Mouse (Mus musculus): ENCODE results near the gene Brat1.
"Not testable (repeated sequence)": the region's sequence is repeated elsewhere in the genome, so short reads cannot be mapped to it uniquely, and the experiment has no call there.

Gene Brat1

DNA sequence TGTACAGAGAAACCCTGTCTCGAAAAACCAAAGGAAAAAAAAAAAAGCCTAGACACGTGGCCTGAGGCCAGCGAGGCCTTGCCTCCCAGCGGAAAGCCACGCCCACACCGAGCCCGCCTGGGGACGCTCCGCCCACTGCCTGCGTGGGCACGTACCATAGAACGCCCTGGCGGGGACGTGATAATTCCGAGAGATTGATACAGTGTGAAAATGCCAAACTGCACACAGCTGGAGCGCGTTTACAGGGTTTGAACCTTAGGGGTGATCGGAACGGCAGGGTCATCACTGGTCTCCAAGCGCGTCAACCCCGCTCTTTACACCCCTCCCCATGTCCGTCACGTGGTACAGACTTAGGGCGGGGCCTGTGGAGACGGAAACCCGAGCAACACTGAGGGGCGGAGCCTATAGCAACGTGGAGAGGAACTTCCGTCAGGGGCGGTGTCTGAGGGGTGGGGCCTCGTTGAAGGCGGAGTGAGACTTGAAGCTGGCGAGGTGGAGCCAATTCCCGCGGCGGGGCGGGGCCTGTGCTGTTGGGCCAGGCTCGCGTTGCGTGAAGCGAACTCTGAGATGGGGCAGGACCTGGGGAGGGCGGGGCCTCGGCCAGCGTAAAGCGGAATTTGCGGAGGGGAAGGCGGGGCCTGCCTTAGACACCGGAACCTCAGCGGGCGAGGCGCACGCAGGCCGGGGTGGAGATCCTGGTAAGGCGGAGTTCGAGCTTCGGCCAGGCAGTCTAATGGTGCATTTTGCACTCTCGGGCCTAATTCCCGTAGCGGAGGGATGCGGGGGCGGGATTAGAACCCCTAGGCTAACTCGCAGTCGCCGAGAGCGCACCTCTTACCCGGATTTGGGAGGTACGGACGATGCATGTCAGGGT is at the start of gene Brat1:
Gene Brat1 (plus strand): TSS at position 634 of the 874 bp plus-strand sequence.
- peak; percentile 100 for DNase-seq (ENCODE audit: inconsistent ontology term)

DNA sequence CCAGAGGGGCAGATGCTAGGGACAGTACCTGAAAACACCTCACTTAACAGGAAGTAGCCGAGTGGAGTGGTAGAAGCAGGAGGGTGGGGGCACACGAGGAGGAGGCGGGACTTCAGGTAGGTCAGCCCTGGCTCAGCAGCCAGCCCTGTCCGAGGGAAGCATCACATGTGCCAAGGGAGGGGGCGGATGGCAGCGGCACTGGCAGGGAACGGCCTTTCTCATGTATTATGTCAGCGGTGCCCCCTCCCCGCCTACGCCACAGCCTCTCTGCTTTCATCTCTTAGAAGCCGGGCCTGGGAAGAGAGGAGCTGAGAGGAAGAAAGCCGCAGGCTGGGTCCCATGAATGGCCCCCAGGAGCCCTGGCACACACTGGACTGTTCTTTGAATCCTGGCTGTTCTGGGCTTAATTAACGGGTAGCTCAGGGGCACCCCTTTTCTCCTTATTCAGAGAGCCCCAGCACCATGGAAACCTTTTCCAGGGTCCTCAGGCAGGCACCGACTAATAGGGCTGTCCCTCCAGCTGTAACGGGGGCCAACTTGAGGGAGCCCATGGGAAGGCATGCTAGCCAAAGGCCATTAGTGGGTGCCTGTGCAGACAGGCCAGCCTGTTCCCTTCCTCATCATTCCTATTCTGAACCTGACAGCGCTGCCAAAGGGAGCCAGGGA is 45.1 kb upstream of the Brat1 start:
- DNase-seq (ENCODE audit: inconsistent ontology term): peak; percentile 88

DNA sequence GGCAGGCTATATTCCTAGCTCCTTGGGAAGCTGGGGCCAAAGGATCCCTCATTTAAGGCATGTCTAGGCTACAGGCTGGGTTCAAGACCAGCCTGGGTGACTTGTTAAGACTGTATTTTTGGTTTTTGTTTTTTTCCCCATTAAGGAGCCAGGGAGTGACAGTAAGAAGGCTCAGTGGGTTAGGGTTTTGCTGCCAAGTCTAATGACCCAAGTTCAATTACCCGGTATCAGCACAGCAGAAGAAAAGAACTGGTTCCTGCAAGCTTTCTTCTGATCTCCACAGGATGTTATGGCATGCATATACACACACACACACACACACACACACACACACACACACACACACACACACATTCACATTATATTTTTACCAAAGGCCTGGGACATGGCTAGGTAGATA is 44.4 kb upstream of the Brat1 start:
- no peak for DNase-seq (ENCODE audit: inconsistent ontology term)

DNA sequence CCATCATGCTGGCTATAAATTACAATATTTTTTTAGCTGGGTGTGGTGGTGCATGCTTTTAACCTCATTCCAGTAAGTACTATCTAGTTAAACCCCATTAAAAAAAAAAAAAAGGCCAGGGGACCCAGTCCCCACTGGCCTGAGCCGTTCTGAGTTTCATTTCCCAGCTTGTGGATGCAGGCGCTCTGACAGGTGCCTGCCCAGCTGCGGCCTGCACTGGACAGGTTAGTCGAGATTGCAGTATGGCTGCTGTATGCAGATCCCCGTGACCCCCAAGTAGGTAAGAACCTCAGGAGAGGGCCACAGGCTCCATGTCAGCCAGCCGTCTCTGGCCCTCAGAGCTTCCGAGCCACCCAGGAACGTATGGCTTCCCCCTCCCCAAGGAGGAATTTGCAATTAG is 43.4 kb upstream of the Brat1 start:
- no peak for DNase-seq (ENCODE audit: inconsistent ontology term)

DNA sequence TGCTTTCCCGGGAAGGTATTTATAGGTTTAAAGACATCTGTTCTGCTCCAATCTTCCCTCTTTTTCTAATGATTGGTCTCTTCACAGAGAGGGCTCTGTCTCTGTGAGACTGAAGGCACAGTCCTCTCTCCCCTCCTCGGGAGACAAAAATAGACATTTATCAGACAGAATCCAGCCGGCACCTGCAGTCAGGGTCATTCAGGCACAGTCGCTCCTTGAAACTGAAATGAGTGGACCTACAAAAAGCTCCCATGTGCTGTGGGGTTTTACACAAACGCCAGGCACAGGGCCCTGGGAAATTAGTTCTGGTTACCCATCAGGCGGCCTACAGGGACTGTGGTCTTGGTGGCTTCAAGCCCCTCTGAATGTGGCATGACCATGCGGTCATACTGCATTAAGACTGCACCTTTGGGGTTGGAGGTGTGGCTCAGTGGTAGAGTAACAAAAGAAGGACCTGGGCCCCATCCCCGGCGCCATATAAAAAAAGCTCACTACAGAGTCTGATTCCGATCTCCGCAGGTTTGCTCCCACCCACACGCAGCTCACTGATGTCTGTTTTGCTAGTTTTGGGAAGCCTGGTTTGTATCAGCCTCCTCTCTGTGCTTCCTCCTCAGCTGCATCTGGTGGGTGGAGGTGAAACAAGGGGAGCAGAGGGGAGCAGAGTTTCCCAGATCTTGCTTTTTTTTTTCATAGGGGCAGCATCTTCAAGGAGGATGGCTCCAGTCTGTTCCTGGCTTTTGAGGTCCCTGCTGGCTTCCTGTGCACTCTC is 42.8 kb upstream of the Brat1 start:
- DNase-seq (ENCODE audit: inconsistent ontology term): no peak

DNA sequence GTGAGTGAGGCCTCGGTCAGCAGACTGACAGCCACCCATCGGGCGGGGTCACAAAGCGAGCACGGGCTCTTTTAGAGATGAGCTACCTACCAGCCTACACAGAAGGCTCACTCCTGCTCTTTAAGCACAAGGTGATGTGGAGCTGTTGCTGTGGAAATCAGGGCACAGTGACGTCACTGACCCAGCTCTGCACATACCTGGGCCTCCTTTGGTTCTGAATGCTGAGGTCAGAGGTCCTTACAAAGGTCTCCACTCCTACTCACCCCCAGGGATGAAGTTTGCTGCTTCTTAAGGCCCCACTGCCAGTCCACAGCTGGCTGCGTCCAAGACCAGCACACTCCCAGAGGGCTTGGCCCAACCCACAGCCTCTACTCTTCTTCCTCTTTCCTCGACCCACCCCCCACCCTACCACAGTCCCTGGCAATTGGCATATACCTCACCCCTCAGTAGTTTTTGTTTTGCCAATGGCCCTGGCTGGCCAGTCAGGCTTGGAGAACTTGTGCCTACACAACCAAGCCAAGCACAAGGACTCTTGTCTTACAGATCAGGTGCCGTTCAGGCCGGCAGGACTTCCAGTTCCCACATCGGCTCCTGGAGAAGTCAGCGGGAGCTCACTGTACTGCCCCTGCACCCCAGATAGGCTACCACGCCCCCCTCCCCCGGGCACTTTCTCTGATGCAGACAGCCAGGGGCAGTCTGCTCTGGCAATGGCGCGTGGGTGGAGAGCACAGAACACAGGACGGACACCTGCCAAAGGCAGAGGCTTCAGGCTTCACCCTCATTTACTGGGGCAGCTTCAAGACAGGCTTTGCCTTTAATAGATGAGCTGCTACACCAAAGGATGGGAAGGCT is 41.8 kb upstream of the Brat1 start:
- no peak for DNase-seq (ENCODE audit: inconsistent ontology term)

DNA sequence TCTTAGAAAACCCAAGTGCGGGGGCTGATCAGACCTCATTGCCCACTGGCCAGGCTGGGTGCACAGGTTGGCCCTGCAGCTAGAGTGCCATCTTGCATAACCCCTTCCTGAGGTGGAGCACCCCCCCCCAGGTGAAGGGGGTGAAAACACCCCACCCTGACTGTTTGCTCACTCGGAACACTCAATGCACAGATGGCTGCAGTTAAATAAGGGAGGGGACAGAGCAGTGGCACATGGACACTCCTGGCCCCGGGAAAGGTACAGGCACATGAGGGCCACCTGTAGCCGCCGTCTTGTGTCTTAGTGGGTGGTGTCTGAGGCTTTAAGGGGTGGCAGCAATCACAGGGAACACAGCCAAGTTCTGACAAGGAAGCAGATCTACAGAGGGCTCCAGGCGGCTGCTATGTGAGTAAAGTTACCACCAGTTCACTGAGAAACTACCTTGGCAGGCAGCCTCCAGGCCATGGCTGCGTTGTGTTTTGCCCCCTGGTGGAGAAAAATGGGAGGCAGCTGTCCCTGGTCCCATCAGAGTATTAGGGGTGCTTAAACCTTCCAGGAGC is 41.1 kb upstream of the Brat1 start:
- peak; percentile 53 for DNase-seq (ENCODE audit: inconsistent ontology term)

DNA sequence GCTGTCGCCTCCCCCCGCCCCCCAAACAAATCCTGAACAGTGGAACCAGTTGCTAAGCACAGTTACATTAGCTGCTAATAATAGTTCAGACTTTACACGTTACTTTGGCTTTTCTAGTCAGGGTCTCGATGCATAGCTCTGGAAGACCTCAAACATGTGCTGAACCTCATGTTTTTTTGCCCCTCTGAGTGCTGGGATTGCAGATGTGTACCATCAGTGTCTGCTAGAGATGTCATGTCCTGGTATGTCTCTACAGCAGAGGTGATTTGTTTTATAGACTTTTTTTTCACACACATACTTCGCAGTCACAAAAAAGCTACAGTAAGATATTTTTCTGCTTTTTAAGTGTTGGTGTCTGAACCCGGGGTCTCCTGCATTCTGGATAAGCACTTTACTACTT is 32.7 kb upstream of the Brat1 start:
- no peak for DNase-seq (ENCODE audit: inconsistent ontology term)

DNA sequence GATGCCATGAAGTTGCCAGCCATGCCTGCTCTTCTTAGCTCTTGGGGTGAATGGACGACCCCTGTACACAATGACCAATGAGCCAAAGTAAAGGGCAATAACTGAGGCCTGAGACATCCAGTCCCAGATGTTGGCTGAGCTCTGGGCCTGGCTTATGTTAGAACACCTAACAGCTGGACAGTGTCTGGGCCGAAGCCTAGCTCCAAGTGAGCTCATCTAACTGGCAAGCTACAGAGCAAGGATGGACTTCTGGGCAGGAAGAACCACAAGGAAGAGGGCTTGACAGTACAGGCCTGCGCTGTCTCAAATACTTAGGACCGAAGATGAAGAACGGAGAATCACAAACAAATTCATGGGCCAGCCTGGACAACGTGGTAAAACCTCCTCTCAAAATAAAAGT is 32.2 kb upstream of the Brat1 start:
- not testable (repeated sequence) for DNase-seq (ENCODE audit: inconsistent ontology term)

DNA sequence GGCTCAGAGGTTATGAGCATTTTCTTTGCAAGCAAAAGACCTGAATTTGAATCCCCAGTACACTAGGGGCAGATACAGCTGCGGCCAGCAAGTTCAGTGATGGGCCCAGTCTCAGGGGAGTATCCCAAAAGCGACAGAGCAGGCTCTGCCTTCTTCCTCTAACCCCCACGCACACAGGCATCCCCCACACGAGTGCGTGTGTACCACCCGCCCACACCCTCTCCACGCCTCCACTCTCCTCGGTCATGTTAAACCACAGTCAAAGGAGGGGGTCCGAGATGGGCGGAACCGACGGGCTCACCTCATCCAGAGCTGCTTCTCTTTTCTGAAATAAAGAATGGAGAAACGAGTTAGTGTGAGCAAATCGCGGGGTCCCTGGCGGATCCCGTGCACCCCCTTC is 30.8 kb upstream of the Brat1 start:
- DNase-seq (ENCODE audit: inconsistent ontology term): no peak

DNA sequence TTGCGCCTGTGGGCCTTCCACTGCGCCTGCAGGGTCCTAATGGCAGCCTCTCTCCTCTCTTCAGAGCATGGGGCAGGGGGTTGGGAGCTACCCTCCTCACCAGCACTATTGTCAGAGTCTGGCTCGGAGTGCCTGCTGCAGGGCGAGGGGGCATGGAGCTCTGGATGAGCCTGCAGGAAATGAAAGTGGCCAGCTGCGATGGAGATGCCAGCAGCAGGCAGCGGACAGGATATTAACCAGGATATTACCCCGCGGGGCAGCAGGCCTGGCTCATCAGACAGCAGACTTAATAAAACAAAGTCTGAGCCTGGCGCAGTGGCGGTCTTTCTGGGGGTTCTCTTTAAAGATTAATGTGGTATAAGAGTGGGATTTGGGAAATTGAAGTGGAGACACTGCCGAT is 29.7 kb upstream of the Brat1 start:
- DNase-seq (ENCODE audit: inconsistent ontology term): no peak

DNA sequence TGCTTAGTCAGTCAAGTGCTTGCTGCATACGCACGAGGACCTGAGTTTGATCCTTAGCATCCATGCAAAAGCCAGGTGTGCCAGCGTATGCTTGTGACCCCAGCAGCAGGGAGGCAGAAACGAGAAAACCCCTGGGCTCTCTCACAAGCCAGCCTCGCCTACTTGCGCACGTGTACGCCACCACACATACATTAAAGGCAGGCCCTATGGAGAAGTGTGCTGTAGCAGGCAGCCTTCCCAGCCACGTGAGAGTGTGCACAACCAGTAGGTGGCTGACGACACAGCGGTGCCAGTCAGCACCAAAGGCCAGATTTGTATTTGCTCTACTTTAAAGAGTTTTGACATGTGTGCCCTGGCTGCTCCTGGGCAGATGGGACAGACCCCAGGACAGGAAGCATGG is 29.2 kb upstream of the Brat1 start:
- no peak for DNase-seq (ENCODE audit: inconsistent ontology term)

DNA sequence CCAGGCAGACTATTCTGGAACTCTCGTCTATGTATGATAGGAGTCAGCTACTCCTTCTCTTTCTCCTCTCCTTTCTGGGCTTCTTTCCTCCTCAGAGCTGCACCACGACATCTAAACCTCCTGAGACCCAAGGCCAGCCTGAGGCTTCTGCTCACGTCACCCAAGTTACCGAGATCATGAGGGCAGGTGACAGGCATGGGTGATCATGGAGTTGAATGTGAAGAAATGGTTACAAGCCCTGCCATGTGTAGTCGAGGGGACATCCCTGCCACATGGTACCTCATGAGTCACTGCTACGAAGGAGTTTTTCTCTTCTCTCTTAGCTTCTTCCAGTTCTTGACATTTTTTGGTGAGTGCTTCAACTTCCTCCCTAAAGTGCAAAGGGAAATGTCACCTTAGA is 27.7 kb upstream of the Brat1 start:
- no peak for DNase-seq (ENCODE audit: inconsistent ontology term)

DNA sequence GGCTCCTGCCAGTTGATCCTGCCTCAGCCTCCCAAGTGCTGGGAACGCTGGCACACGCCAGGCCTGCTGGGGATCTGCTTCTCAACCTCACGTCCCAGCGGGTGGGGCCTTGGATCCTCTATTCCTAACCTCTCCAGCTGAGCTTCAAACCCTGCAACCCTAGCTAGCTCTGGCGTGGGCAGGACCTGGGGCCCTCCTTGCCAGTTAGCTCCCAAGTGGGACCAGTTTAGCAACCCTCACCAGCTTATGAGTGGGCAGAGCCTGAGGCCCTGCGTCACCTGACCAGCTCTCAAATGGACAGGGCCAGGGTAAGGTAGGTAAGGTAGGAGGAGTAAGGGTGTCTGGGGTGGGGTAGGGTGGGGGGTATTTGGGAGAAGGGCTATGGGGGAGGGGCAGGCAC is 24.8 kb upstream of the Brat1 start:
- no peak for DNase-seq (ENCODE audit: inconsistent ontology term)

DNA sequence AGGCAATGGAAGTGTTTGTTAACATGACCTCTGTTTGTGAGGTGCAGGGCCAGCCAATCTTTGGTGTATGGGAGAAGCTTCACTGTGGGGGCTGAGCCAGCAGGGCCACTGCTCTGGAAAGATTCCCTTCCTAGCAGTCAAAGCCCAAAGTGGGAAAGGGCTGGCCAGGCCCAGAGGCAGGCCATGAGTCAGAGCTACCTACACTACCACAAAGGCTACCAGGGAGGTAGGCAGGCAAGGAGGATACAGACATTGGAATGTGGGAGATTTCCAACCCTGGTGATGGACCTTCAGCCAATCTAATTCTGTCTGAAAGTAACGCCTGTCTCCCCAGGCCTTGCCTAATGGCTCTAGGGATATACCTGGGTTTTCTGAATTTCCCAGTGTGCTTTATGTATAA is 23.9 kb upstream of the Brat1 start:
- peak; percentile 44 for DNase-seq (ENCODE audit: inconsistent ontology term)

DNA sequence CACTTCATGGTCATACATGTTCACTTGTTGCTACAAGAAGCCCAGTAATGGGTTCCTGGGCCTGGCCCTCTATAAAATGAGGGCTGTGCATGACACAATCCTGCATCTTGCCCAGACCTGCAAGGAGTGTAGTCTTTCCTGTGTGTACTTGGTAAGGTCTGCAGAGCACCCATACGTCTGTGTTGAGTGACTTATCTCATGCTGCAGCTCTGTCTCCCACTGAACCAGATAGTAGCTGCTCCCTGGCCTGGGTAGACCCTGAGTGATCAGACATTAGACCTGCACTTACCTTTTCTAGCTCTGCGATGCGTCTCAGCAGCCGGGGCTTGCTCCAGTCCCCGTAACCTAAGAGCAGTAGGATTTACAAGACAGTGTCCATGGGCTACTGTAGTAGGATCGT is 22.7 kb upstream of the Brat1 start:
- no peak for DNase-seq (ENCODE audit: inconsistent ontology term)

DNA sequence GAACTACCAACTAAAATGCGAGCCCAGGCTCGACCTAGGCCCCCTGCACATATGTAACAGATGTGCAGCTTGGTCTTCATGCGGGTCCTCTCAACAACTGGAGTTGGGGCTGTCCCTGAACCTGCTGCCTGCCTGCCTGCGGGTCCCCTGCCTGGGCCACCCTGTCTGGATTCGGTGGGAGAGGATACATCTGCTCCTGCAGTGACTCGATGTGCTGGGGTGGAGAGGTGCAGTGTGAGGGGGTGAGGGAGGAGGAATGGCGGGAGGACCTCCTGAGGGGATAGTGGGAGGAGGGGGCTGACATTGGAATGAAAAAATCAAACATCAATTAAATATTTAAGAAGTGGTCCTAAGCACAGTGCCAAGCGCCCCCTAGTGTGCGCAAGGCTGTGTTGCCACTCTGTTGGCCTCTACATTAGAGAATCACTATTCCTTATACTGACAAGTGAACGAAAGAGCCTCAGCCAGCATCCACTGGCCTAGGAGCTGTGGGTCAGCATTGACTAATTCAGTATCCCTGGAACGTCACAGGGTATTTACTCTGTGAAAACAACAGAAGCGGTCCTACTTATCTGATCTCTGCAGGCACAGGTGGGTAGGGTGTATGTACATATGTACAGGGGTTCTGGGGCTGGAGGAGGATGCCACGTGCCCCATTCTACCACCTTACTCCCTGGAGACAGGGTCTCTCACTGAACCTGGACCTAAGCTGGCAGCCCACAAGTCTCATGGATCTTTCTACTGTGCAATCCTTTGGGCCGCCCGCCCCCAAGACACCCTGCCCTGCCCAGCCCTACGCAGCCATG is 20.3 kb upstream of the Brat1 start:
- DNase-seq (ENCODE audit: inconsistent ontology term): no peak

DNA sequence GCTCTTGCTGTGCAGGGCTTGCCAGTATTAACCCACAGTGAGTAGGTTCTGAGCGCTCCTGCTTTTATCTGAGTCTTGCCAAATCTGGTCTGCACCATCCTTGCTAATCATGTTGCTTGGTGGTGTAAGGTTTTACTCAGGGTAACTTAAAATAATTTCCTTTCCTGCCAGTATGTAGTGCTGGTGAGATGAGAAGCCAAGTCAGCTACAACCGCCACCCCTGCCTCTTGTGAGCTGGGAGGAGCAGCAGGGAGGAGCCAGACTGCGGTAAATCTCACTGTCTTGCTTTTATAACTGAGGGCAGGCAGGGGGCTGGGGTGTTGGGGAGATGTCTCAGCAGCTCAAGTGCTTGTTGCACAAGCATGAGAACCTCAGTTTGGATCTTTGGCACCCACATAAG is 16.4 kb upstream of the Brat1 start:
- DNase-seq (ENCODE audit: inconsistent ontology term): no peak

DNA sequence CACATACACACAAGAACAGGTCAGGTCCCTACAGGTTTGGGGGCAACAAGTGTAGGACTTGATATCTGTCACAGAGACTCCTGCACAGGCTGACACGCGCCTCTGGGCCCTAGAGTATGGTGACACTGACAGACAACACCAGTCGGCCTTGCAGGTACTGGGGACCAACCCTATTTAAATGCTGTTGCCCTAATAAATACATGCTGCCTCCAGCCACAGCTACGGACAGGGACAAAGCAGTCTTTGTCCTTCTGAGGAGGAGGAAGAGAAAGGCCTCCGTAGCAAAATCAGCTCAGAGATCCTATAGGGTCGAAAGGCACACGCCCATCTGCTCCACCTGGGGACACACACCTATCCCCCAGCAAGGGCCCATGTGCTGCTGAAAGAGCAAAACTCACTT is 8.8 kb upstream of the Brat1 start:
- DNase-seq (ENCODE audit: inconsistent ontology term): no peak

DNA sequence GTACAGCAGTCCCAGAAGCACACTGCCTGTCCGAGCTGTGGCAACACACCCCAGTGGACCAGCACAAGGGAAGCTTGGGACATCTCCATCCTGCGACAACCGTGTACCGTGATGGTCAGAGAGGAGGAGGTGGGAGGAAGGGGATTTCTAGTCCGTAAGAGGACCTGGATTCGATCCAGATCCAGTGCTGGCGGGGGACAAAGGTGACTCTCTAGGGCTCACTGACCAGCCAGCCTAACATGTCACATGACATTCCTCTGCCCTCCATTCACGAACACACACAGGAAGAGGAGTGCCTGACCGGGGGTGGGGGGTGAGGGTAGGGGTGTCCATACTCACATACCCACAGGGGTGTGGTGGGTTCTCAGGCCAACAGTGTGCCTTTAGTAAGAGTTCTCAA is 5.0 kb upstream of the Brat1 start:
- no peak for DNase-seq (ENCODE audit: inconsistent ontology term)

DNA sequence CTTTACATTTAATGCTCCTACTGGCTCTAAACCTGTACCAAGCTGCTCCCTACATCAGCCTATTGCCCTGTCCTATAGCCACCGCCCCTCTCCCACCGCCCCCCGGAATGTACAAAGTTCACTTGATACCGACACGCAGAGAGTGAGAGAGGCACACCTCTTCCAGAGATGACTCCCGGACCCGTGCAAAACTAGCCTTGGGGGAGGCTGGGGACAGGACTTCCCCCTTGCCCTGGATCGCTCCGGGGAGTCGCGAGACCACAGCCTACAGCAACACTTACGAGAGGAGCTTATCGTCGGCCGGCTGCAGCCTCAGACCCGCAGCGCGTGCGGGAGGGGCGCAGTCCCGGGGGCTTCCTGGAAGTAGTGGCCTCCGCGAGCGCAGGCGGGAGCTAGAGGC is 3.1 kb upstream of the Brat1 start:
- DNase-seq (ENCODE audit: inconsistent ontology term): no peak
